Mouse (Mus musculus) bone marrow macrophage, adult 2 months (primary cell): ENCODE measurements around the gene Suds3.

Experiments
- CTCF ChIP-seq: IDR thresholded peaks from 2 replicates; pipeline ENCODE4 v1.5.1; 2012; ENCODE audit warnings: low read depth, mild to moderate bottlenecking, low read length, moderate library complexity
- POLR2A ChIP-seq: IDR thresholded peaks from 2 replicates; pipeline ENCODE4 v1.6.1; 2012; ENCODE audit warnings: mild to moderate bottlenecking, low read depth, low read length, borderline replicate concordance

DNA sequence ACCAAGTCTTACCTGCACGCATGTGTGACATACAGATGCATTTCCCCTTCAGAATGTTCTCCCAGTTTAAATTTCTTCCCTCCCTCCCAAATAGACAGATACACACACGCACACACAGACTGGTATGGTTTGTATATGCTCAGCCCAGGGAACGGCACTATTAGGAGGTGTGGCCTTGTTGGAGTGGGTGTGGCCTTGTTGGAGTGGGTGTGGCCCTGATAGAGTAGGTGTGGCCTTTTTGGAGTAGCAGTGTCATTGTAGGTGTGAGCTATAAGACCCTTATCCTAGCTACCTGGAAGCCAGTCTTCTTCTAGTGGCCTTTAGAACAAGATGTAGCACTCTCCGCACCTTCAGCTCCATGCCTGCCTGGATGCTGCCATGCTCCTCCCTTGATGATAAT, 7.9 kb upstream of the Suds3 start:
- no peak for TF ChIP-seq POLR2A
- no peak for TF ChIP-seq CTCF
